ENCODE assay signal across 19 mouse cellular contexts in genomic region chr13:95177326-95177725, GRCm38 (mm10).
DNase-seq lines count a peak whose midpoint lies in the region; ATAC-seq and TF ChIP-seq lines count a peak whose summit lies in the region.
"Had no signal": no experiment of that assay in that cellular context is flagged by ENCODE, and none has a peak within 500 bp of the region (broad histone marks: within the 10 kb centered on the region; RNA-seq: fewer than 3 reads in every experiment).

No protein-coding gene starts in this region.

- 66% methylated on average over 9 of the region's 9 CpGs for WGBS in midbrain, embryonic 14.5 days
- WGBS in midbrain, embryonic 10.5 days, result 72% methylated on average over 9 of the region's 9 CpGs
- 59% methylated on average over 9 of the region's 9 CpGs for WGBS in kidney, adult 2 months
- 68% methylated on average over 9 of the region's 9 CpGs for WGBS in hindbrain, embryonic 10.5 days

- H3K4me1 ChIP-seq in midbrain, embryonic 14.5 days (ENCODE audit: control insufficient read depth, insufficient read depth, low read length), result no peaks in the 10 kb centered on the region
- H3K4me1 ChIP-seq in midbrain, embryonic 10.5 days, result 0 out of 2 replicates have a peak, but pooled peaks cover 2% of the 10 kb centered on the region
- H3K4me1 ChIP-seq in kidney, adult 2 months (ENCODE audit: control insufficient read depth, insufficient read depth, low read length), result no peaks in the 10 kb centered on the region
- peaks cover 3% of the 10 kb centered on the region; the same call in 1 of the 2 replicates for H3K4me1 ChIP-seq in hindbrain, embryonic 10.5 days (replicated peaks)

- H3K4me2 ChIP-seq in midbrain, embryonic 14.5 days (ENCODE audit: low read length), result no peak overlapping the region
- H3K4me2 ChIP-seq: heart, embryonic 11.5 days; intestine, embryonic 15.5 days; midbrain, embryonic 13.5 days had no signal

- peak; percentile 56; the same call in 1 of the 2 replicates for ATAC-seq in frontal cortex, adult (ENCODE audit: low TSS enrichment)
- ATAC-seq in midbrain, embryonic 14.5 days (ENCODE audit: low FRiP score, low TSS enrichment), result no peak
- ATAC-seq: intestine, embryonic 15.5 days; midbrain, embryonic 13.5 days had no signal

- no peak overlapping the region for H3K9ac ChIP-seq in midbrain, embryonic 14.5 days (replicated peaks; ENCODE audit: low read length)
- H3K9ac ChIP-seq: intestine, embryonic 15.5 days; midbrain, embryonic 13.5 days had no signal

- DNase-seq in frontal cortex, postnatal 25 days (ENCODE audit: low spot score in 2 of 2), result no peak
- peak; percentile 18 for DNase-seq in midbrain, embryonic 14.5 days
- DNase-seq in midbrain, embryonic 10.5 days (ENCODE audit: low spot score), result no peak
- peak; percentile 62 for DNase-seq in Muller cell, postnatal 12 days (ENCODE audit: inconsistent ontology term)
- peak; percentile 46 to 63 for DNase-seq in adrenal gland, postnatal 36 days
- DNase-seq in kidney, adult 2 months, result no peak
- no peak for DNase-seq in hindbrain, embryonic 10.5 days (ENCODE audit: low spot score)
- DNase-seq: B cell, adult 2 months; cerebellum, postnatal 25 days; heart, postnatal 4 days; kidney, postnatal 10 days; liver; lung, adult 2 months; lung, postnatal 4 days; thymus, adult 18-20 months had no signal

- no peak overlapping the region for H3K4me3 ChIP-seq in midbrain, embryonic 14.5 days (replicated peaks; ENCODE audit: low read depth, low read length)
- H3K4me3 ChIP-seq in midbrain, embryonic 10.5 days, result no peak overlapping the region
- no peak overlapping the region for H3K4me3 ChIP-seq in kidney, adult 2 months (ENCODE audit: insufficient read depth, low read depth, low read length)
- H3K4me3 ChIP-seq in hindbrain, embryonic 10.5 days, result no peak overlapping the region
- H3K4me3 ChIP-seq: intestine, embryonic 15.5 days; midbrain, embryonic 13.5 days had no signal

- TF ChIP-seq CTCF in kidney, adult 2 months (conservative IDR thresholded peaks at IDR 0.05; ENCODE audit: insufficient read depth, insufficient read length, low read depth, low read length), result no peak

- H3K36me3 ChIP-seq in midbrain, embryonic 14.5 days (ENCODE audit: control insufficient read depth, insufficient read depth, low read length), result no peaks in the 10 kb centered on the region
- H3K36me3 ChIP-seq in midbrain, embryonic 10.5 days, result no peaks in the 10 kb centered on the region
- no peaks in the 10 kb centered on the region for H3K36me3 ChIP-seq in kidney, adult 2 months (ENCODE audit: control insufficient read depth, insufficient read depth, low read length)
- H3K36me3 ChIP-seq in hindbrain, embryonic 10.5 days, result no peaks in the 10 kb centered on the region
- H3K36me3 ChIP-seq: intestine, embryonic 15.5 days; midbrain, embryonic 13.5 days had no signal

- H3K27me3 ChIP-seq in midbrain, embryonic 14.5 days (ENCODE audit: control insufficient read depth, insufficient read depth, low read length), result no peaks in the 10 kb centered on the region
- H3K27me3 ChIP-seq in midbrain, embryonic 10.5 days (ENCODE audit: low read depth, poor library complexity, severe bottlenecking), result no peaks in the 10 kb centered on the region
- H3K27me3 ChIP-seq in kidney, adult 2 months (replicated peaks; ENCODE audit: control insufficient read depth, insufficient read depth, low read length), result no peaks in the 10 kb centered on the region
- no peaks in the 10 kb centered on the region for H3K27me3 ChIP-seq in hindbrain, embryonic 10.5 days (ENCODE audit: insufficient read depth, poor library complexity, severe bottlenecking)
- H3K27me3 ChIP-seq: intestine, embryonic 15.5 days; midbrain, embryonic 13.5 days had no signal

- no peak overlapping the region for H3K27ac ChIP-seq in midbrain, embryonic 14.5 days (replicated peaks; ENCODE audit: low read depth, low read length)
- H3K27ac ChIP-seq in midbrain, embryonic 10.5 days (replicated peaks), result no peak overlapping the region
- no peak overlapping the region for H3K27ac ChIP-seq in kidney, adult 2 months (ENCODE audit: insufficient read depth, low read depth, low read length)
- no peak overlapping the region for H3K27ac ChIP-seq in hindbrain, embryonic 10.5 days
- H3K27ac ChIP-seq: intestine, embryonic 15.5 days; midbrain, embryonic 13.5 days had no signal

- TF ChIP-seq POLR2A in kidney, adult 2 months (IDR thresholded peaks at IDR 0.05; ENCODE audit: low read depth, low read length), result no peak

- no peaks in the 10 kb centered on the region for H3K9me3 ChIP-seq in midbrain, embryonic 14.5 days (ENCODE audit: control insufficient read depth, low read length)
- no peaks in the 10 kb centered on the region for H3K9me3 ChIP-seq in midbrain, embryonic 10.5 days (replicated peaks)
- no peaks in the 10 kb centered on the region for H3K9me3 ChIP-seq in hindbrain, embryonic 10.5 days
- H3K9me3 ChIP-seq: intestine, embryonic 15.5 days; midbrain, embryonic 13.5 days had no signal

Comparison
In these comparisons a context has a peak if more than half of its experiments do, and no peak if none do; other contexts are left out.
1. DNase-seq: peak in midbrain, embryonic 14.5 days (single experiment), Muller cell, postnatal 12 days (single experiment) and adrenal gland, postnatal 36 days (2 of 2); none in frontal cortex, postnatal 25 days (0 of 2), midbrain, embryonic 10.5 days (single experiment), kidney, adult 2 months (single experiment) and hindbrain, embryonic 10.5 days (single experiment).